Mouse (Mus musculus) ovary, postnatal 10 days (tissue): ENCODE measurements at regions not wholly inside any gene's neighbourhood (a gene's known extent, or its start where the extent isn't known, plus 50 kb on each side); places are given as distances from the start of the nearest gene placed in this dataset.

Source experiments
- DNase-seq: peaks from one replicate; pipeline ENCODE4 v3.0.0; 2022; ENCODE audit warnings: low spot score

DNA sequence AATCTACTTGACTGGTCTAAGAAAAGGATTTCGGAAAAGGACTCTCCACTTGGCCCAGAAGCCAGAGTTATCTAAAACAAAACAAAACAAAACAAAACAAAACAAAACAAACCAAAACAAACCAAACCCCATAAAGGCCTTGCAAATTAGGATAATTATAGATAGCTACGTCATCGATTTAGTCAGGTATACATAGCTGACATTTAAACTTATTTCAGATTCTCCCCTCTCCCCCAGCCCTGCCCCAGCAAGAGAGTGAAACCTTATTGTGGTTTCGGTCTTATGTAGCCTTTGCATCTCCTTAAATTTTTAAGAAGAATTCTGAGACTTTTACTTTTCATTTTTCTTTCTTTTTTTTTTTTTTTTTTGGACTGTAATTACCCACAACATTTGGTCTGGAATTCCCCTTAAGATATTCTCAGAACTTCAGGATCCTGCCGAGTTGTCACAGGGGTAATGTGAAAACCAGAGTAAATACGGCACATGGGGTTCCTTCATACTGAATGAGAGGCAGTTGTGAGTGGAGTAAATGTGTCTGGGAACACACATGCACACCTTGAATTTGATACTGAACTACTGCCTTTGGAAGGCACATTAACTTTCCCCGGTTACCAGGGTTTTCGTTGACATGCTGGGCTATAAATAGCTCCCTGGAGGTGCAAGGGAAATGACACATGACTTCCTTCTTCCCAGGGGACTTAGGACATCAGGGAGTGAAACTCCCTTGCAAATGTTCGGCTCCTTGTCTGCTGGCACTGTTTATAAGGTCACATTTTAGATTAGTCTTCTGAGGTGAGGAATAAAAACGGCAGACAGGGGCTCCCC, 94.8 kb upstream of the Rap1b start:
- DNase-seq: no peak

DNA sequence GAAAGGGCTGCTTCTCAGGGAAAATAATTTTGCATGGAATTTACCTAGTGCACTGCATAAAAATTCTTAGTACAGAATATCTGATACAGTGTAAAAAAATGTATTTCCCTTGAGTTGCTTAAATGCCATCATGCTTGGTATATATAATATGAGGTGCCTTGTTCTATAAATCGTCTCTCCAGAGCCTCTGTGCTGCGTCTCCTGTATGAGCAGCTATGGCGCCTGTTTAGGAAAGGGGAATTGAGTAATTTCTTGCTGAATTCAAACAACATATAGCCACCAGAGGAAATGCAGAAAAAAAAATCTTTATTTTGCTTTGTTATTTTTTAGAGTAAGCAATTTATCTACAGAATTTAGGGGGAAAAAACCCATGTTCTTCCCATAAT, 95.4 kb upstream of the Rap1b start:
- no peak for DNase-seq

DNA sequence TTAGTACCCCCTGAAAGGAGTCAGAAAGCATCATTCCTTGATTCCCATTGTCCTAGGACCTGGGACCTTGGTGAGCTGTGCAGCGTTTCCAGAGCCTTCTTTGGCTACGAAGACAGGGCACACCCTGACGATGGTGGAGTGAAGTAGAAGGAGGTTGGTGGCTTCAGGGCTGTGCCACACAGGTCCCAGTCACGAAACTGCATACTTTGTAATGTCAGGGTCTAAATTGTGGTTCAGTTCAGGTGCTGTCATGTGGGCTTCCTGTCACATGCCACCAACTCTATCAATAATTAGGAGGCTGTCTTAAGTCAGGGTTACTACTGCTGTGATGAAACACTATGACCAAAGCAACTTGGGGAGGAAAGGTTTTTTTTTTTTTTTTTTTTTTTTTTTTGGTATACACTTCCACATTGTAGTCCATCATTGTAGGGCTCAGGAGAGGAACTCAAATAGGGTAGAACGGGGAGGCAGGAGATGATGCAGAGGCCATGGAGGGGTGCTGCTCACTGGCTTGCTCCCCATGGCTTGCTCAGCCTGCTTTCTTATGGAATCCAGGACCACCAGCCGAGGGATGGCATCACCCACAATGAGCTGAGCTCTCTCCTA, 98.0 kb upstream of the Rap1b start:
- no peak for DNase-seq

DNA sequence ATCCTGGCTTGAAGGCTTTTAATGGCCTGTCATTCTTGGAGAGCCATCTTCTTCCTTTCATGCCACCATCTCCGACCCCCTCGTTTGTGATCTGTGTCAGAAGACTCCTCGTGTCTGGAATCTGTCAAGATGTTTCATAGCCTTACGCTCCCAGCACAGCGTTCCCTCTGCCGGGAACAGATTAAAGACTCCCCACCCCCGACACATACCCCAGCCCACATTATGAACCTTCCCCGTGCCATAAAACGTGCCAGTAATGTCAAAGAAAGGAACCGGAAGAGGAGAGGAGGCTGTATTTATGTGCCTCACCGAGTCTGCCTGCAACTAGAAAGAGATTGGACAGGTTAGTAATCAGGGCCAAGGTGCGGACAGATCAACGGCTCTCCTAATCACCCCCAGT, 101.4 kb upstream of the Rap1b start:
- DNase-seq: no peak

DNA sequence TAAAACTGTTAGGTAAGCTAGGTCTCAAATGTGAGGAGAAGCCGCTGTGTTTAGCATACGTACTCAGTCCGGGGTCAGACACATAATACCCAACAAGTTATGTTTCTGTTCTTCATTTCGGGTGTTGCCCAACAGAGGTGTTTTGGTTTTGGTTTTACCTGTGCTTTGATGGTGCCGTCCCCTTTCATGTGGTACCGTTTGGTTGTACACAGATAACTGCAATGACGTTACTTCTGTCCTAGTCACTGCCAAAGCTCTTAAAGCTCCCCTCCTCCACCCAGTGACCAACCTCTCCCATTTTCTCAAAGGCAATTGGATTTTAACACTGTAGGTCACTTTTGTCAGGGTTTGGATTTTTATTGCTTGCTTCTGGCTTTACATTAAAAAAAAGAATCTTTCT, 102.1 kb upstream of the Rap1b start:
- no peak for DNase-seq

DNA sequence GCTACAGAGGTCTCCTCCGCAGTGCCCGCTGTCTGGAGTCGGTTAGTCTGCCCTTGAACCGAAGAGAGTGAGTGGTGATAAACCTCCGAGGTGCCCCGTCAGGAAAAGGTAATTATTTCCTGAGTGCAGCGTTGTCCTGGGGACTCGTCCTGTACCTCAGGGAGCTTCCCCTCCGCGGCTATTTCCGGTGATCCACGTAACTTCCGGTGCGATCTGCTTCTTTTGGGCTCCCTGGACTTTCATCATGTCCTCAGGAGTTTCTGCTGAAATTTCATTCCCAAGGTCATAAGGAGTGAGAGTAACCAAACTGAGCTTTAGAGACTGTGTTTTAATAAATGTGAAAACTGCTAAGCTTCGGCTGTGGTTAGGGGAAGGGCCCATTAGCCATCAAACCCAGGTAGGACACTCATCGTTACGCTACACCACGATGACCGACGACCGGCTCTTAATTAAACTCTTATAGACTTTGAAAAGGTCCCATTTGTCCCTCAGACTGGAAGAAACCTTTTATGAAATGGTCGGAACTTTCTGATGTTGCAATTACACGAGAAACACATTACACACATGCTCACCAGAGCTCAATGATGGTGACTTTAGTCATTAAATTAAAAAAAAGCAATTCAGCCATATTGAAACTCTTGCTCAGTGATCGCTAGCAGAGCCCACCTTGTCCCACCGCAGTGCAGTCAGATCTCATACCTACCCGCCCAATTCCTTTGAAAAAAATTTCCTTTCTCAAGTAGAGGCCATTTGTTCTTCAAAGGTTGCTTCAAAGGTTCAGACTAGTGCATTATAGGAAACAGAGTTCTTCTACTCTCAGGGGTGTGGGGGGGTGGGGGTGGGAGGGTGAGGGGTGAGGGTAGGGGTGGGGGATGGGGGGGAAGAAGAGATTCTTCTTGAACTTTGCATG, 106.5 kb upstream of the Rap1b start:
- DNase-seq: no peak

DNA sequence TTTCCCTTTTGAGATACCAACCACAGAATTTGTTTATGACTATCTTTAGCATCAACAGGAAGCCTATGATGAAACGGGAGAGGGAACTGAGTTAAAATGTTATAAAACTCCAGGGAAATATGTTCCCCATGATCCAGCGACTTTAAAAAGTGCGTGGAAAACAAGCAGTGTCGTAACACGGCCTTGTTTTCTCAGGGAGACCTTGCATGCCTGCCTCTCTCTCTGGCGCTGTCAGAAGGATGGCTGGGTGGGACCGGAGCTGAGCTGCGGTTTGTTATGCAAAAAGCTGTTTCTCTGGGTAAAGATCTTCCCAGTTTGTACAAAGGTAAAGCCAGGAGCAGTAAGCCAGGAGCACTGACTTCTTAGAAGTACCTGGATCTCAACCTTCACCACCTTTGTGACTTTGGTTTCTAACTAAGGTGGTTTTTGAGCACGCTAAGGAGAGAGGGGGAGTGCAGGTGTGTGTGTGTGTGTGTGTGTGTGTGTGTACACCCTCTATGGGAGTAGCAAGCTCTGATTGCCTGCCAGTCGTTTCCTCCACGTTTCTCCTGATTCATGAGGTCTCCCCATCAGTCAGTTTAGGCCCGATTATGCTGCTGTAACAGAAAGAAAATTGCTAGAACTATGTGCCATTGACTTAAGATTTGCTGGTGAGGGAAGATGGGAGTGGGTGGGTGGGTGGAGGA, 107.3 kb upstream of the Rap1b start:
- no peak for DNase-seq

DNA sequence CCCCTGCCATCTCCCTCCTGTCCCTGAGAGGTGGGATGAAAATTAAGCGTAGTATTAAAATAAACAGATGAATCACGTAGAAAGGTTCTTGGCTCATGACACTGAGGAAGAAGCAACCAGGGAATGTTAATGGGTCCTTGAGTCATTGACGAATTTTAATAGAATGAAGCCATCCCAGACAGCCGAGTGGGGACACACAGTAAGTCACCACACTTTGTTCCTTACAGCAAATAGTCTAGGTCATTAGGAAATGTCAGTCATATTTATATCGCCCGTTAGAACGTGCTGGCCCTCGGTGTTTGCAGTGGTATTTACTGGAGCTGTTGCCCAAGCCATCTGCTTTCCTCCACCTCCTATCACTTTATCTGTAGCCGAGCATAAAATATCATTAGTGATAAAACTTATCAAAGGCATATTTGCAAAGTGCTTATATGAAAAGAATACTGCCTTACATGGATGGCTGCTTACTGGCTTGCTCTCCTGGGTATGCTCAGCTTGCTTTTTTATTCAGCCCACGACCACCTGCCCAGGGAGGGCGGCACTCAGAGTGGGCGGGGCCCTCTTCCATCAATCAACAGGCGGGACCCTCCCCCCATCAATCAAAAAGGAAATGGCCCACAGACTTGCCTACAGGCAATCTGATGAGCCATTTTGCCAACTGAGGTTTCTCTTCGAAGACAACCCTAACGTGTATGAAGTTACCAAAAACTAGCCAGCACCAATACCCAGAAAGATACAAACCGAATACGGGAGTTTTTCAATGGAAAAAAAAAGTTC, 110.5 kb upstream of the Rap1b start:
- no peak for DNase-seq

DNA sequence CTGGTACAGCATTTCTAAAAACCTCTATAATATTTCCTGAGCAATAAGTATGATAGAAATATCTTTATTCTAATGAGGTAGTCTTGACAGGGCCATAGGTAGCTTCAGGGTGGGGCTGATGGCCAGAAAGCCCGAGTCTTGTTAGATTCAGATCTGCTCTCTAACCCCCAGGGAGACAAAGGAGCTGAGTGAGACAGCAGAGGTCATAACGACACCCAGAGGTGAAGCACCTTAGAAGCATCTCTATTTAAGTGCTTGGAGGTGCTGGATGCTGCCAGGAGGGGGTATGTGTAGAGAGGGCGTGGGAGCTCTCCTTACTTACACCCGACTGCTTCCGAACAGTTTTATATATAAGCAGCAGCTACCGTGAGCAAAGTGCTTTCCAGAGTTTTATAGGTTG, 128.9 kb upstream of the Rap1b start:
- no peak for DNase-seq

DNA sequence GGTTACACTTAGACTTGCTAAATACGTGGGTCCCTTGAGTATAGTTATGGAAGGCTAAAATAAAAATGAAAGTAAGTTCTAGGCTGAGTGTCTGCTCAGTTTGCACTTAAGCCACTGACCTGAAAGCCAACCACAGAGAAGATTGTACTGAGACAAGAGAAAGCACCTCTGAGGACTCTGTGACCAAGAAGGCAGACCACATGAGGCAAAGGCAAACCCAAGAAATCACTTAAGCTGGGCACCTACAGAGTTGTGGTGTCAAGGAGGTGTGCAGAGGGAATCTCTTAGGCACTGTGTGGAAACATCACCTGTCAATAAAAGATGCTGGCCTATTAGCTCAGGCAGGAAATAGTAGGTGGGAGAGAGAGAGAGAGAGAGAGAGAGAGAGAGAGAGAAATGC, 129.6 kb upstream of the Rap1b start:
- DNase-seq: no peak

DNA sequence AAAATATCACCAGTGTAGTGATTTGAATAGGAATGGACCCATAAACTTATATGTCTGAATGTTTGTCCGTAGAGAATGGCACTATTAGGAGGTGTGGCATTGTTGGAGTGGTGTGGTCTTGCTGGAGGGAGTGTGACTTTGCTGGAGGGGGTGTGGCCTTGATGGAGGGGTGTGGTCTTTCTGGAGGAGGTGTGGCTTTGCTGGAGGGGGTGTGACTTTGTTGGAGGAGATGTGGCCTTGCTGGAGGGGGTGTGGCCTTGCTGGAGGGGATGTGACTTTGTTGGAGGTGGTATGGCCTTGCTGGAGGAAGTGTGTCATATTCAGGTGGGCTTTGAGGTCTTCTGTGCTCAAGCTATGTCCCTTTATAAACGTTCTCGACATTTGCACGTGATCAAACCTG, 133.3 kb upstream of the Rap1b start:
- no peak for DNase-seq

DNA sequence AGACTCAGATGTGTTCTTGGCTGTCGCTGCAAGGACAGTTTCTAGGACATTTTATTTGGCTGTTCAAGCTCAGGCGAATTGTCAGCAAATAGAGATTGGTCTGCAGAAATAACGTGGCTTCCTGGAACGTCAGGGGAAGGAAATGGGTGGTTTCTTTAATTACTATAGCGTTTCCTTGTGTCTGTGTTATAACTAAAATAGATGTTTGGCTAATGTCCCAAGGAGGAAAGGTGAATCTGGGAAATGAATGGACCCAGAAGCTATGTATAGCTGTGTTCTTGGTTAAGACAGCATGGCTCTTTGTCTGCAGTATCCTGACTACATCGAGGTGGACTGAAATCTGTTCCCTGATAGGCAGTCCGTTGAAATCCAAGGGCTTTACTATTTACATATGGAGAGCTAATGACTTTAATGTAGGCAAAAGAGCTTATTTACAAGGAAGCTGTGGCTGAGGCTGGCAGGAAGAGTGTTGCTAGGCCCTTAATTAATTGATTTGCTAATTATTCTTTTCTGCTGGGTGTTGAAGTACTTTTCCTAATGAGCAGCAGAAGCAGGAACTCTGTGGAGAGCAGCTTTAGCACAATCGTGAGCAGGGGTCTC, 136.9 kb upstream of the Rap1b start:
- no peak for DNase-seq

DNA sequence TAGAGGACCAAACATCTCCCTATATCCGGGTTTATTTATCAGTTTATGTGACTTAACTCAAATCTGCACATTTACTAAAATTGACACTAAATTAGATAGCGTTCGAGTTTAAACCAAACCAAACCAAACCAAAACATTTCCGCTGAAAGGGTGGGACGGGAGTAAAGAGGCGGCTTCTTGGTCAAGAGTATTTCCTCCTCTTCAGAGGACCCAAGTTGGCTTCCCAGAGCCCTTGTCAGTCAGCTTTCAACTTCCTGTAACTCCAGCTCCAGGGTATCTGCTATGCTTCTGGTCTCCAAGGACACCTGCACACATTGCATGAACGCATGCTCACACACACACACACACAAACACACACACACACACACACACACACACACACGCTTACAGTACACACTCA, 137.4 kb upstream of the Rap1b start:
- DNase-seq: no peak

DNA sequence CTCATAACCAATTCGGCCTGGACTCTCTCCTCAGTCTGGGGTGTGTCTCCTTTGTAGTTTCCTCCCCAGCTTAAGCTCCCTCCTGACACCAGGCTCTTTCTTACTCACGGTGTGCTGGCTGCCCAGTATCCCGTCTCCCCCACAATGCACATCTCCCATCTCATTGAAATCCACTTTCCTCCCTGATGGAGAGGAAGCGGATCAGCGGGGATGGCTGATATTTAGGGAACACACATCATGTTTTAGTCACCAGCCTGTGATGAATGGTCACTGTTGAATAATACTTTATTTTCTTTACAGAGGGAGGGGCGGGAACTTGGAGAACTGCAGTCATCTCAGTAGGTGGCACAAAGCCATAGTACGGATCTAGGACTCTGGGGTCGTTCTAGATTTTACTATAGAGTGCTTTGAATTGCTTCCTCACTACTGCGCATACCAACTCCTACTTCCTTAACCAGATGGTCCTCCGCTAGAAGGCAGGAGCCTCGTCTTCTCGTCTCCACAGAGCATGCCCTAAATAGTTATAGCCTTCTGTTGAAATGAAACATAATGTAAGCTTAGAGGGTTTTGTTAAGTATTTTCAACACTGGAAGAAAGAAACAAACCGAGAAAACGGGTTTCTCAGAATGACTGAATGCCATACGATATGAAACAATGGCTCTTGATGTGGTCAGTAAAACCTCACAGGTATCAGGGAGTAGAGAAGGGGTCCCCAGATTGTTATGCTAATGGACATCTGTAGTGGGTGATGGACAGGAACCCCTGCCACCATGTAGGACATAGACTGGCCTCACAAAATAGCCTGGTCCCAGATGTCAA, 139.2 kb upstream of the Rap1b start:
- no peak for DNase-seq

DNA sequence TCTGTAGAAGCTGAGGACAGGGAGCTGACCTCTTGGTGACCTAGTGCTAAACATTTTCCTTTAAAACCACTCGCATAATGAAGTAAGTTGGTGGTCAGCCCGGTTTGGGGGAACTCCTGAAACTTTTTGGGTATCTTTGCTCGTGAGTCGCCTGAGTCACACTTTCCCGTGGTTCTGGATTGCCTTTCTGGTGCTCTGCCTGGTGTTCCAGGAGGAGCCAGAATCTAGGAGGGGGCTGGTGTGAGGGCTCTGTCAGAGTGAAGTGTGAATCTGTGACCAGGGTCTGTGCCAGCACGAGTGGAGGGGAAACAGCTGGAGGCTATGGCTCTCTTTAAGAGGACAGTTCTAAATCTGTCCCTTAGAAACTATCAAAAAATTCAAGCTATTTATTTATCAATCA, 141.8 kb upstream of the Rap1b start:
- no peak for DNase-seq

DNA sequence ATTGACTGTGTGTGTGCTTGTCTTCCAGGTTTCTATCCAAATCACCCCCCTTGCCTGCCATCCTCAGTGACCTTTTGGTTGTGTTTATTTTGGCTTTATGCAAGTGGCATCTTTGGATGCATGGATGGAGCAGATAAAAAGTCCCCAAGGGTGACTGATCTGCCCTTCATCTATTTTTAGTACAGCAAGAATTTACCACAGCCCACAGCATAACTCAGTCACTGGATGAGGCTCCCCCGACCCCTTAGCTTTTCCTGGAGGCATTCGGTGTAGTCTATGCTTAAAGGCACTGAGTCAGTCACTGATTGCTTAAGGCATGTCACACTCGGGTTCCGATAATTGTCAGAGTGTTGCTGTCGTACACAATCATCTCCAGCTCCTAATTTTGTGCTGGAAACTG, 142.2 kb upstream of the Rap1b start:
- DNase-seq: no peak

DNA sequence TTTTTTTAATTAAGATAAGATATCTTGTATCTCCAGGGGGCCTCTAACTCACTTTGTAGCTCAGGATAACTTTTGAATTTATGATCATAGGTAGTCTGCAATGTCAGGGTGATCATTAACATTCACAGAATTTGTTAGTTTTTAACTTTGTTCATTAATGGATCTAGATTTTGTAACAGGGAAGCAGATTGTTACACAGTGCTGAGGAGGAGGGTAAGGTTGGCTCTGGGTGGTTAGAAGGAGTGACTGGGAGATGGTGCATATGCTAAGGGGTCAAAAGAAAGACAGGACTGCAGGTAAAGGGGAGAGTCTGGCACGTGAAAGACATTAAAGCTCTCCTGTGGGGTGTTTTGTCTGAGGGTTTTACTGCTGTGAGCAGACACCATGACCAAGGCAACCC, 145.3 kb upstream of the Rap1b start:
- DNase-seq: no peak

DNA sequence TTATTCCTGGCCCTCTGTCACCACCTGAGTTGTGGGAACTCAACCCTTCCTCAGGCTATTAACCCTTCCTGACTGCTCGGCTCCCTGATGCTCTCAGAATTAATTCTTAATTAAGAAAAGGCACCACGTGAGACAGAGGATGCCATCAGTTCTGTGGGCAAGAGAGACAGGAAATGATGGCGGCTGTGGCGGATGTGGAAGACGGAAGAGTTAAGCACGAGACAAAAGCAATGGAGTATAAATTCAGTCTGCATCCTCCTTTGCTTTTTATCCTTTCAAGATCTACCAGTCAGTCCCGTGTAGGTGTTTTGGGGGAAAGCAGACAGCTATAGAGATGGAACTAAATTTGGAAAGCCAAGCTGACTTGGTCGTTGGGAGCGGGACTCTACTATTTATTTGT, 146.5 kb upstream of the Rap1b start:
- DNase-seq: no peak

DNA sequence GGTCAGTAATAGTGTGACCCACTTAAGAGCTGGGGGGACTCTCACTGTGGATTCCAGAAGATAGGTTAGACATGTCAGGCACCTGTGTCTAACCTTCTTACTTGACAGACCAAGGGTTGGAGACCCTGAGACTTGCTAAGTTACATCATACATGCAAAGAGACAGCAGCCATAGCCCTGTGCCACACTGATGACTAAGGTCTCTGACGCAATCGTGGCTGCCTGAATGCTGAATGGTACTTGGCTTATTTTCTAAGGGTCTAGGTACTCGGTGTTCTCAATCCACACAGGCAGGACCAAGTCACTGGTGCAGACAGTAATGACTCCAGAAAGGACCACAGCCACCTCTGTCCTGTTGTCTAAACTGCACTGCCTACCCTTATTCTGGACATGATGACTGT, 147.8 kb upstream of the Mdm1 start:
- no peak for DNase-seq

DNA sequence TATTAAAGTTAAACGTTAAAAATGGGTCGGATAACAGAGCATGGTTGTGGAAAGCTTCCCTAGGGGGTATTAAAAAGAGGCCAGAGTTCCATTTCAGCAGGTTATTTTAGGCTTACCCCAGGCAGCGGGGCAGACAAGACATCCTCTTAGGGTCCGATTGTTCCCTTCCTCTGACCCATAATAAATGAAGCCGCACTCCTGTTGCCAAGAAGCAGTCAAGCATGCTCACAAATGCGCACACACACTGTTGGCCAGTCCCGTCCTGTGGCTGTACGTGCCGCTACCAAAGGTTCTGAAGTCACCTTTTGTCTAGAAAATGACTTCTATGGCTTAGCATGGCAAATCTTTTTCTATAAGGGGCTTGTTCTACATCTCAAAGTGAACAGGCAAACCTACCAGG, 146.8 kb upstream of the Mdm1 start:
- no peak for DNase-seq
